Mouse (Mus musculus) liver, embryonic 14.5 days (tissue): ENCODE results near the gene Bmpr1b. TPM values are rescaled to one million over a fixed set of nuclear protein-coding genes. Genes with fewer than 3 reads are reported as not detected.

Source experiments
- ATAC-seq: fragments of 200-750 bp; cut with Nextera tagmentation; 2 replicates; pipeline ENCODE4 v1.8.0; 2017; ENCODE audit warnings: moderate number of reproducible peaks, mild to moderate bottlenecking, moderate library complexity; ENCODE audit not compliant: insufficient read depth
- DNase-seq, 3 experiments: peaks; one replicate each; pipeline ENCODE4 v3.0.0-alpha.2; 2012 to 2013; ENCODE audit warnings: low read depth in 3 of 3, low spot score in 3 of 3
- H3K27ac ChIP-seq: fragments of 300-500 bp; sonication (generic); 2 replicates; pipeline ENCODE4 v1.5.1; 2014; ENCODE audit warnings: moderate library complexity, mild to moderate bottlenecking, control low read depth, inconsistent platforms
- H3K27me3 ChIP-seq: fragments of 300-500 bp; sonication (generic); 2 replicates; pipeline ENCODE4 v1.6.1; 2014; ENCODE audit warnings: mild to moderate bottlenecking, low read length, moderate library complexity; ENCODE audit not compliant: control insufficient read depth, insufficient read depth
- H3K36me3 ChIP-seq: fragments of 300-500 bp; sonication (generic); replicated peaks from 2 replicates; pipeline ENCODE4 v1.6.1; 2014; ENCODE audit warnings: low read depth; ENCODE audit not compliant: control insufficient read depth, insufficient read depth
- H3K4me1 ChIP-seq, 2 experiments: fragments of 200-500 bp in 1 of 2; fragments of 300-500 bp in 1 of 2; sonication (generic) in 1 of 2; replicated peaks; 2 replicates each; pipeline ENCODE4 v1.6.1; 2012 to 2014; ENCODE audit warnings: antibody characterized with exemption in 1 of 2, inconsistent platforms in 1 of 2, low read length in 1 of 2; ENCODE audit not compliant: control insufficient read depth in 2 of 2, insufficient read depth in 2 of 2
- H3K4me2 ChIP-seq: fragments of 300-500 bp; sonication (generic); 2 replicates; pipeline ENCODE4 v1.6.1; 2014; ENCODE audit warnings: low read depth, mild to moderate bottlenecking, control low read depth, moderate library complexity
- H3K4me3 ChIP-seq, 2 experiments: fragments of 200-500 bp in 1 of 2; fragments of 300-500 bp in 1 of 2; sonication (generic) in 1 of 2; 2 replicates each; pipeline ENCODE4 v1.5.1; 2012 to 2014; ENCODE audit warnings: low read depth in 2 of 2, low read length in 2 of 2, mild to moderate bottlenecking in 2 of 2, control low read depth in 1 of 2, inconsistent platforms in 1 of 2, moderate library complexity in 1 of 2; ENCODE audit not compliant: insufficient read depth in 1 of 2
- H3K9ac ChIP-seq: fragments of 300-500 bp; sonication (generic); replicated peaks from 2 replicates; pipeline ENCODE4 v1.6.1; 2014; ENCODE audit warnings: mild to moderate bottlenecking, control low read depth, moderate library complexity
- H3K9me3 ChIP-seq: fragments of 300-500 bp; sonication (generic); 2 replicates; pipeline ENCODE4 v1.6.1; 2016; ENCODE audit warnings: low read length, mixed read lengths; ENCODE audit not compliant: control insufficient read depth
- CTCF ChIP-seq: IDR thresholded peaks from 2 replicates; pipeline ENCODE4 v1.5.1; 2016; ENCODE audit warnings: antibody characterized with exemption, low read depth, control low read depth
- EP300 ChIP-seq: IDR thresholded peaks from 2 replicates; pipeline ENCODE4 v1.6.1; 2016; ENCODE audit warnings: antibody characterized with exemption, low read depth
- WGBS: fragments of 180-500 bp; shearing (Covaris S2); extraction: QIAGEN DNeasy Blood & Tissue Kit; methylation state at CpG from one replicate; pipeline ENCODE4 v1.1.7; 2014; ENCODE audit not compliant: insufficient replicate concordance; 5-methylcytosine and 5-hydroxymethylcytosine counted together
- polyA plus RNA-seq, 2 experiments: library from polyadenylated mRNA; depleted of rRNA in 1 of 2; stranded (reverse) in 1 of 2; unstranded in 1 of 2; fragments of >200 nt; fragmentation: Nextera tagmentation in 1 of 2; extraction: Ambion mirVana in 1 of 2; gene quantifications; 2 replicates each; pipeline versions ENCODE4 v1.2.1 to v1.2.3; 2012 to 2014

Bmpr1b gene
- polyA plus RNA-seq, 2 experiments: 0.03 to 0.05 TPM

DNA sequence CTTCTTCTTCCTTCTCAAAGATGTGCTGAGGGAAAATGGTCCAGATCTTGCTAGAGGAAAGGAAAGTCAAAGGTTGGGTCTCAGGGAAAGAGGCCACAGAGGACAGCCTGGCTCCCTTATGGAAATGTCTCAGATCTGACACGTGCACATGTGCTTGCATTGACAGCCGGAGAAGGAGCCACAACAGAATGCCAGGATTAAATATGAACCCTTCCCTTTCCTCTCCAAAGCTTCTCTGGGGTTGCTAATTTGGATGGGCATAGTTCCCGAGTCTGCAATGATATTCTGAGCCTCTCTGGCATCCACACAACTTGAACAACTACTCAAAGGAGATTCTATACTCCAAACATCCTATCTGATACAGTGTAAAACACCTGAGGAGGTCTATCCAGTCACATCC lies 48.4 kb downstream of the Bmpr1b start:
- no peaks in the 10 kb centered on the region for H3K4me1 ChIP-seq
- 48% methylated on average over 3 of the region's 3 CpGs for WGBS
- ATAC-seq: no peak

GRCm38 (mm10) chr3:142114762-142115316 lies 54.4 kb downstream of the Bmpr1b start:
- ATAC-seq (no peak), DNase-seq (no peak)
- TF ChIP-seq EP300 (no peak), CTCF (no peak)
- 40% methylated on average over 6 of the region's 6 CpGs for WGBS
- Histone ChIP-seq H3K4me1 (no peaks in the 10 kb centered on the region), H3K9ac (no peak overlapping the region), H3K27ac (no peak overlapping the region), H3K4me3 (no peak overlapping the region), H3K36me3 (no peaks in the 10 kb centered on the region), H3K9me3 (no peaks in the 10 kb centered on the region), H3K4me2 (no peak overlapping the region), H3K27me3 (no peaks in the 10 kb centered on the region)

More for the DNA sequence above, 48.4 kb downstream of the Bmpr1b start:
- Histone ChIP-seq H3K4me3 (no peak overlapping the region), H3K9me3 (no peaks in the 10 kb centered on the region), H3K27me3 (no peaks in the 10 kb centered on the region), H3K36me3 (no peaks in the 10 kb centered on the region), H3K4me2 (no peak overlapping the region), H3K9ac (no peak overlapping the region), H3K27ac (no peak overlapping the region)
- no peak for DNase-seq
- TF ChIP-seq EP300 (no peak), CTCF (no peak)

- 55% methylated on average over 3 of the region's 3 CpGs for WGBS
- no peak overlapping the region for H3K4me3 ChIP-seq
- ATAC-seq: no peak
- H3K36me3 ChIP-seq: no peaks in the 10 kb centered on the region
- no peak overlapping the region for H3K4me2 ChIP-seq
- H3K9ac ChIP-seq: no peak overlapping the region
- no peak for DNase-seq
- H3K27me3 ChIP-seq: no peaks in the 10 kb centered on the region
- H3K27ac ChIP-seq: no peak overlapping the region
- no peaks in the 10 kb centered on the region for H3K4me1 ChIP-seq
- no peaks in the 10 kb centered on the region for H3K9me3 ChIP-seq
- TF ChIP-seq CTCF: no peak
- no peak for TF ChIP-seq EP300
Measured at GRCm38 (mm10) chr3:142114190-142114589, 55.0 kb downstream of the Bmpr1b start.

- no peaks in the 10 kb centered on the region for H3K9me3 ChIP-seq
- no peaks in the 10 kb centered on the region for H3K27me3 ChIP-seq
- no peak for DNase-seq
- no peak for ATAC-seq
- no peaks in the 10 kb centered on the region for H3K36me3 ChIP-seq
- H3K9ac ChIP-seq: no peak overlapping the region
- 48% methylated on average over 4 of the region's 4 CpGs for WGBS
- H3K27ac ChIP-seq: no peak overlapping the region
- no peak for TF ChIP-seq EP300
- no peak for TF ChIP-seq CTCF
- H3K4me1 ChIP-seq: no peaks in the 10 kb centered on the region
- no peak overlapping the region for H3K4me2 ChIP-seq
- H3K4me3 ChIP-seq: no peak overlapping the region
Measured at GRCm38 (mm10) chr3:142113208-142113607, 56.0 kb downstream of the Bmpr1b start.

GRCm38 (mm10) chr3:142106227-142106626 lies 63.0 kb downstream of the Bmpr1b start:
- H3K36me3 ChIP-seq: no peaks in the 10 kb centered on the region
- TF ChIP-seq EP300 (no peak), CTCF (no peak)
- no peak overlapping the region for H3K9ac ChIP-seq
- H3K9me3 ChIP-seq: no peaks in the 10 kb centered on the region
- DNase-seq (no peak), ATAC-seq (no peak)
- no peaks in the 10 kb centered on the region for H3K27me3 ChIP-seq
- H3K4me1 ChIP-seq: no peaks in the 10 kb centered on the region
- H3K4me2 ChIP-seq: no peak overlapping the region
- WGBS: 57% methylated on average over 6 of the region's 6 CpGs
- no peak overlapping the region for H3K4me3 ChIP-seq
- no peak overlapping the region for H3K27ac ChIP-seq
